Mouse (Mus musculus): ENCODE results near the gene Ablim1.

GRCm38 (mm10) chr19:57123503-57124137 is 191.1 kb downstream of the Ablim1 start:
- TF ChIP-seq CTCF (IDR thresholded peaks at IDR 0.05; ENCODE audit: low read depth) (no peak), EP300 (IDR thresholded peaks at IDR 0.05; ENCODE audit: low read depth) (no peak)
